Mouse (Mus musculus) effector memory CD4-positive, alpha-beta T cell, adult 5 months (primary cell): ENCODE results near the gene Myrfl. TPM values are rescaled to one million over a fixed set of nuclear protein-coding genes. Genes with fewer than 3 reads are reported as not detected.

Source experiments
- polyA plus RNA-seq: library from polyadenylated mRNA; unstranded; fragments of 100-300 nt; shearing (Covaris generic); gene quantifications from one replicate; pipeline ENCODE4 v1.2.1, GENCODE M21; 2017

Gene Myrfl
- not detected for polyA plus RNA-seq

DNA sequence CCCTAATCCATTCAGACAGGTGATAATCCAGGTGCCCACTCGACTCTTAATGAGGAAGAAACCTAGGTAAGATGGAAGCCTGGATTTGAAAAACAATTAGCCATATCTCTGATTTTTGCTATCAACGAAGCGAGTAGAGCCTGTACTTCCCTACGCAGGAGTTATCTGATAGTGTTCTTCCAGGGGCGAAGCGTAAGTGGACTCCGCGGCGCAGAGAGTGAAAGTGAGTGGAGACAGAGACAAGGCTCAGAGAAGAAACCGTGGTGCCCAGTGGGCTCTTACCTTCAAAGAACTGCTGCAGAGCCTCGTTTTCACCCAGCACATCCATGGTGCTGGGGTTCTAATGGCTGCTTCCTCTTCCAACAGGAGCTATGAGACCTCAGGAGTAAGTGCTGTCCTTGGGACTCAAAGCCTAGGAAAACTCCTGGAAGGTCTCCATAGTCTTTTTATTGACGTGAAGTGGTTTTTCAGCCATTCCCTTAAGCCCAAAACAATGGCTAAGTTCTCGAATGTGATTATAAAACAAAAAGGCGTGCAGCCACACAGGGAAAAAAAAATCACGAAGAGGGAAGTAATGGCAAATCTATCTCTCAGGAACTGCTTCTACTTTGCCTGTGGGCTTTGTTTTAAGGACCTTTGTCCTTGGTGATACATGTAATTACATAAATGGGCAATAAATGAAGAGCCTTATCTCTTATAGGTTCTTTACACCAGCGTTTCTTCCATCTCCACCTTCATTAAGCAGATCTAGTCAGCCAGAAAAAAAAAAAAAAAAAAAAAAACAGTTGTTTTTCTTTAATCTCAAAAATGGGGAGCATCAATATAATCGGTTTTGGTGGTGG, at the start of gene Myrfl:
Gene Myrfl (minus strand): TSS at position 584 of the 842 bp plus-strand sequence.

Other genes starting within 250 kb of the Myrfl start
- gene Rab3ip, start 53.9 kb upstream of the Myrfl start, polyA plus RNA-seq = 32.9 TPM
- gene Gm10271, start 75.7 kb upstream of the Myrfl start, polyA plus RNA-seq = not detected
- gene Best3, start 89.4 kb upstream of the Myrfl start, polyA plus RNA-seq = not detected
- not detected for gene Lrrc10, start 148.4 kb upstream of the Myrfl start, polyA plus RNA-seq
- gene Cct2, start 166.9 kb upstream of the Myrfl start, polyA plus RNA-seq = 192 TPM